Mouse (Mus musculus): ENCODE results near the gene Cdkal1.

Gene Cdkal1

GRCm38 (mm10) chr13:29808383-29808782 is 47.1 kb downstream of the Cdkal1 start:
- DNase-seq, result no peak

- DNase-seq, result no peak
Observed at GRCm38 (mm10) chr13:29807930-29808329, 47.5 kb downstream of the Cdkal1 start.

GRCm38 (mm10) chr13:29806871-29807270 is 48.6 kb downstream of the Cdkal1 start:
- no peak for DNase-seq

GRCm38 (mm10) chr13:29805296-29805695 is 50.2 kb downstream of the Cdkal1 start:
- DNase-seq, result no peak

GRCm38 (mm10) chr13:29804034-29804433 is 51.4 kb downstream of the Cdkal1 start:
- DNase-seq, result no peak

- no peak for DNase-seq
Observed at GRCm38 (mm10) chr13:29802699-29803098, 52.8 kb downstream of the Cdkal1 start.

GRCm38 (mm10) chr13:29800078-29800477 is 55.4 kb downstream of the Cdkal1 start:
- DNase-seq, result no peak

- DNase-seq, result no peak
Observed at GRCm38 (mm10) chr13:29792112-29792511, 63.4 kb downstream of the Cdkal1 start.

GRCm38 (mm10) chr13:29791439-29791838 is 64.0 kb downstream of the Cdkal1 start:
- DNase-seq, result no peak

GRCm38 (mm10) chr13:29786984-29787383 is 68.5 kb downstream of the Cdkal1 start:
- no peak for DNase-seq

GRCm38 (mm10) chr13:29784894-29785293 is 70.6 kb downstream of the Cdkal1 start:
- no peak for DNase-seq

- DNase-seq, result no peak
Observed at GRCm38 (mm10) chr13:29781332-29781731, 74.1 kb downstream of the Cdkal1 start.

GRCm38 (mm10) chr13:29780713-29781112 is 74.8 kb downstream of the Cdkal1 start:
- no peak for DNase-seq

- DNase-seq, result no peak
Observed at GRCm38 (mm10) chr13:29779519-29779918, 76.0 kb downstream of the Cdkal1 start.

- DNase-seq, result no peak
Observed at GRCm38 (mm10) chr13:29779116-29779515, 76.4 kb downstream of the Cdkal1 start.

- DNase-seq, result no peak
Observed at GRCm38 (mm10) chr13:29778124-29778523, 77.3 kb downstream of the Cdkal1 start.

GRCm38 (mm10) chr13:29777225-29777624 is 78.2 kb downstream of the Cdkal1 start:
- no peak for DNase-seq

GRCm38 (mm10) chr13:29775603-29776230 is 79.8 kb downstream of the Cdkal1 start:
- no peak for DNase-seq

- DNase-seq, result no peak
Observed at GRCm38 (mm10) chr13:29773563-29773962, 81.9 kb downstream of the Cdkal1 start.

- DNase-seq, result no peak
Observed at GRCm38 (mm10) chr13:29772970-29773369, 82.5 kb downstream of the Cdkal1 start.

- no peak for DNase-seq
Observed at GRCm38 (mm10) chr13:29769647-29770436, 85.6 kb downstream of the Cdkal1 start.

GRCm38 (mm10) chr13:29768104-29768503 is 87.4 kb downstream of the Cdkal1 start:
- no peak for DNase-seq

- no peak for DNase-seq
Observed at GRCm38 (mm10) chr13:29767587-29767986, 87.9 kb downstream of the Cdkal1 start.

- no peak for DNase-seq
Observed at GRCm38 (mm10) chr13:29766377-29766776, 89.1 kb downstream of the Cdkal1 start.

Measured in right cerebral cortex, postnatal 4 days (tissue).